Mouse (Mus musculus) Patski (cell line): ENCODE data around the gene Scrn1. TPM values are rescaled to one million over a fixed set of nuclear protein-coding genes. Genes with fewer than 3 reads are reported as not detected.

Source experiments
- ATAC-seq: fragments of 100-300 bp; one replicate; pipeline ENCODE4 v1.8.0; 2021
- CTCF ChIA-PET: fragments of 350-600 bp; sonication (Branson Sonifier 250); formaldehyde crosslinking; loops from one replicate; lab custom pipeline; 2022; ENCODE audit warnings: inconsistent platforms; lab: Charles Lee
- POLR2A ChIA-PET: fragments of 350-600 bp; sonication (Branson Sonifier 250); formaldehyde crosslinking; loops from one replicate; lab custom pipeline; 2022; ENCODE audit warnings: antibody characterized with exemption, inconsistent platforms; lab: Charles Lee
- DNase-seq: peaks from one replicate; pipeline ENCODE4 v3.0.0-alpha.2; 2011; ENCODE audit warnings: low read depth, low spot score
- H3K27me3 ChIP-seq: fragments of 371-371 bp; one replicate; pipeline ENCODE4 v1.5.1; 2021
- CTCF ChIP-seq: fragments of 100-300 bp; IDR thresholded peaks from one replicate; pipeline ENCODE4 v1.5.1; 2021
- in situ Hi-C: fragments of 300-500 bp; cut with MboI; formaldehyde crosslinking; loops from 3 replicates; pipeline ENCODE4 v1.11.1; 2018; ENCODE audit warnings: low pct_unique_long_range_greater_than_20kb, mixed read lengths
- polyA plus RNA-seq: library from polyadenylated mRNA; unstranded; gene quantifications from one replicate; pipeline ENCODE4 v1.2.3, GENCODE M21; 2021

Scrn1 gene
- polyA plus RNA-seq, 1 experiment from 2014 or later = 5.2 TPM

DNA sequence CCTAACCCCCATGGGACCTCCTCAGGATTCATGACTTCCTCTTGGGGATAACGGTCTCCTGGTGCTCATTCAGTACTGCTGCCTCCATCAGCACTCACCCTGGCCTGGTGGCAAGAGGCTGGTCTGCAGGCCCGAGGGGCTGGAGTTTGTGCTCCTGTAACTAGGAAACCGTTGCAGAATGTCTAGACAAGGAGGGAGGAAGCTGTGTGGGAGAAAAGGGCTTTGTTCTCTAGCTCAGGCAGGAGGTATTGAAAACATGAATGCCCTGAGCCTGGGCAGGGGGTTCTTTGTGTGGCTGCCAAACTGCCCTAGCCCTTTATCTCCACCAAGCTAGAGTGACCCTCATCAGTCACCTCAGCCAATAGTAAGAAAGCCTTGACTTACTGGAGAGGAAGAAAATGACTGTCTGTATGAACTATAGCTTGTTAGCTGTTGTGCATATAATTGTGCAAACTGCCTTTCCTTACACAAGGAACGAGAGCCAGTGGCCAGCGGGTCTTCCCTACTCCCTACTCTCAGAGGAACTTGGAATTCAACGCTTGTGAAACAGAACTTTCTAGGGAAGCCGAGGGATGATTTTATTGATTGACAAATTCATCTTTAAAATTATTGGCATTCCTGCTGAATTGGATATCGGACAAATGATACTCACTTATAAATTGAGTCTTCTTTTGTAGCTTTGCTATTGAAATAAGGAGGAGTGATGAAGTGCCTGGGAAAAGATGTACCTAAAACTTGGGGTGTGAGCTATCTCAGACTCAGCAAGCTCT, 11.8 kb downstream of the Scrn1 start:
- no peak for DNase-seq
- POLR2A ChIA-PET = interaction anchor here (0.6 kb wide), 1 partner anchor 379 kb away, joined by 3 read pairs; no protein-coding TSS in a partner anchor
- no peak for ATAC-seq
- H3K27me3 ChIP-seq = no peaks in the 10 kb centered on the region
- no peak for TF ChIP-seq CTCF
- in situ Hi-C loops = no loop called here
- CTCF ChIA-PET = interaction anchor here (0.8 to 1.9 kb wide), 2 partner anchors 10 to 13 kb away, joined by 3 to 4 read pairs; no protein-coding TSS in a partner anchor

DNA sequence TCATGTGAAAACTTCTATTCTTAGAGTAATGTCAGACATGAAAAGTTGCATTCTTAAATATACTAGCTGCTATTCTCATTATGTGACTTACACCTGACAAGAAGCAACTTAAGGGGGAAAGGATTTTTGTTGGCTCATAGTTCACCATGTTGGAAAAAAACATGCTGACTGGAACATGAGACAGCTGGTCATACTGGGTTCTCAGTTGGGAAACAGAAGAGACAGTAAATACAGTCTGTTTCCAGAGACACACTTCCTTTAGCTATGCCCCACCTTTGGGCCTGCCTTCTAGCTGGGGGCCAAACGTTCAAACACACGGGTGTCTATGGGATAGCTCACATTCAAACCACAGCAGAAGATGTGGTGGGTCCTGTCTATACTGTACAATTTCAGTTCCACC, 12.7 kb downstream of the Scrn1 start:
- CTCF ChIA-PET = no interaction called here
- no peak for TF ChIP-seq CTCF
- POLR2A ChIA-PET = interaction anchor here (0.6 kb wide), 1 partner anchor 378 kb away, joined by 3 read pairs; no protein-coding TSS in a partner anchor
- in situ Hi-C loops = no loop called here
- DNase-seq = no peak
- no peak for ATAC-seq
- no peaks in the 10 kb centered on the region for H3K27me3 ChIP-seq

DNA sequence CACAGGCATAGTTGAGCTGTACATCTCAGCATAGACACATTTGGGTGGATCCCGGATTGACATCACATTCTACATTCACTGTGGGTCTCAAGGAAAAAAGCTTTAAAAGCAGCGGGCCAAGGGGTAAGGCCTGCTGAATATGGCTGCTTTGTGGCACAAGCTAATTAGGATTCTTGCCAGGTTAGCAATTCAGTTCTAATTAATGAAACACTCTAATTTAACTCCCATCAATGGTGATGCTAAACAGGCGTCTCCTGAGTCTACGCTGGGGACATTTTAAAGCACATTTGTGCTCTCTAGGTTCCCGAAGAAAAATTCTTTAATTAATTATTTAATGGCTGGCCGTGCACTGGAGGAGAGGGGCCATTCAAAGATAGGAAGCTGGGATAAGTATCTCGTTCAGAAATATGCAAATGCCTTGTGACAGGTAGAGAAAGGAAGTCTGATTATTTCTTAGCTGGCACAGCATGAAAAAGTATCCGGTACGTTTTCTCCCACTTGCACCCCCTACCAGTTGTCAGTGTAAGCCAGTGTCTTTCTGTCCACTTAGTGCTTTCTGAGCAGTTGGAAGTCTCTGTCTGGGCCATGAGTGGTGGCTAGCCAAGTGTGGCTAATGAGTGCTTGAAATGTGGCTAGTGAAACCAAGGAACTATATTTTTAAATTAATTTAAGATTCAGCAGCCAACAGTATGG, 13.4 kb downstream of the Scrn1 start:
- H3K27me3 ChIP-seq = no peaks in the 10 kb centered on the region
- CTCF ChIA-PET = no interaction called here
- POLR2A ChIA-PET = no interaction called here
- TF ChIP-seq CTCF = no peak
- ATAC-seq (no peak), DNase-seq (no peak)
- in situ Hi-C loops = no loop called here

DNA sequence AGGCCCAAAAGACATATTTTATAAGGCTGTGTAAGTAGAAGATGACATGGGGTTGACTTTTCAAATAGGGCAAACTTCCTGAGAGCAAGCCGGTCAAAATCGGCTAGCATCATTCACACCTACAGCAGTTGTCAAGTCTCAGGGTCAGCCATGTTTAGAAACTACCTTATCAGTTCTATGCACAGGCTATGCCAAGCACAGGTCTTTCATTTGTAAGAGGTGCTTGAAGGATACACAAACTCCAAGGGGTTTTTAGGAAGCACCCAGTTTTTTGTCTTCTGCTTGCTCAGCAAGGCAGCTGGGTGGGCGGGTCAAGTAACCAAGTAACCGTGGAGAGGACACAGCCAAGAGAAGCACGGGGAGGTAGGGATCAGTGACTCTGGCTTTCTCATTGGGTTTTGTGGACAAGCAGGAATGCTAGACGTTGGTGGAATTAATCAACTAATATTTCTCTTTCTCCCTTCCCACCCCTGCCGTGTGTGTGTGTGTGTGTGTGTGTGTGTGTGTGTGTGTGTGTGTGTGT, 15.4 kb downstream of the Scrn1 start:
- no peak for DNase-seq
- ChIA-PET CTCF (interaction anchor here (1.2 to 1.7 kb wide), 2 partner anchors 9 to 159 kb away, joined by 3 to 6 read pairs; no protein-coding TSS in a partner anchor), POLR2A (interaction anchor here (0.6 to 0.7 kb wide), 3 partner anchors 148 to 1194 kb away, joined by 3 to 4 read pairs (median 3); no protein-coding TSS in a partner anchor)
- no peak for TF ChIP-seq CTCF
- in situ Hi-C loops = no loop called here
- no peak for ATAC-seq
- no peaks in the 10 kb centered on the region for H3K27me3 ChIP-seq

DNA sequence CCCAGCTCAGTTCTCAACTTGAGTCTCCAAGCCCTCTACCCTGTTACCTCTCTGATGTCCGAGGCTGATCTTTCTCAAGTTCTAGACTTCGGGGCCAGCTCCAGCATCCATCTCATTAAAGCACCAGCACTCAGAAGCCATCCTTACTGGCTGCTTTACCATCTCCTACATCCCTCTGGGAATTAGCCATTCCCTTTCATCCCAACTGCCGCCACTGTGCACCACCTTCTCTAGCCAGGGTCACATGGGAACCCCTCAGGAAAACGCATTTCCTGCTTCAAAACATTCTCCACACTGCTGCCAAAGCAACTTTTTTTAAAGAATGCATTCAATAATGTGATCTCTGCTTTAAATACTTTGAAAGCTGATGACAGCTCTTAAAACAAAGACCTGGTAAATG, 17.0 kb downstream of the Scrn1 start:
- in situ Hi-C loops = no loop called here
- H3K27me3 ChIP-seq = no peaks in the 10 kb centered on the region
- ATAC-seq (no peak), DNase-seq (no peak)
- ChIA-PET POLR2A (no interaction called here), CTCF (no interaction called here)
- TF ChIP-seq CTCF = no peak

DNA sequence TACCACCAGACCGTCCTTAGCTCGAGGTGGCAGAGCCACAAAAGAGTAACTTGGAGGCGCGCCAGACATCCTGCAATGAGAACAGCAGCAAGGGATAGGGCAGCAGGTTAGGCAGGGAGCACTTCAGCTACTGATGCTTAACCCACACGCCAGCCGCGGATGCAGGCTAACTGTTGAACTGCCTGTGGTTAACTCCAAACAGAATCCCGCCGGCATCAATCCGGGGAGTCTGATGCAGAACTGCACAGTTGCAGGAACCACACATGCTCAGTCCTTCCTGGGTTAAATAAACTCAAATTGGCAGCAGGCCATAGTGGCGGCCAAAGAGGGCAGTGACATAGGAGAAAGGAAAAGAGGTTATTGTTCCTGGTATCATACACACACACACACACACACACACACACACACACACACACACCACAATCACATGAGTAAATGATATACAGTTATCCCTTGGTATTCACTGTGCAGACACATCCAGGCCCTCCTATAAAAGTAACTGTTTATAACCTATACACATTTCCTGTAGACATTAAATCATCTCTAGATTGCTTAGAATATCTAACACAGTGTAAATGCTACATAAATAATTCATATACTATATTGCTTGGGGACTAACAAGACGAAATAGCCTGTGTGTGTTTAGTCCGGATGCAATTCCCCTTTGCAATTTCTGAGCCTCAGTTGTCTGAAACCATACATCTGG, 17.8 kb downstream of the Scrn1 start:
- no peaks in the 10 kb centered on the region for H3K27me3 ChIP-seq
- no peak for DNase-seq
- no peak for TF ChIP-seq CTCF
- in situ Hi-C loops = no loop called here
- ATAC-seq = no peak
- CTCF ChIA-PET = no interaction called here
- POLR2A ChIA-PET = no interaction called here

DNA sequence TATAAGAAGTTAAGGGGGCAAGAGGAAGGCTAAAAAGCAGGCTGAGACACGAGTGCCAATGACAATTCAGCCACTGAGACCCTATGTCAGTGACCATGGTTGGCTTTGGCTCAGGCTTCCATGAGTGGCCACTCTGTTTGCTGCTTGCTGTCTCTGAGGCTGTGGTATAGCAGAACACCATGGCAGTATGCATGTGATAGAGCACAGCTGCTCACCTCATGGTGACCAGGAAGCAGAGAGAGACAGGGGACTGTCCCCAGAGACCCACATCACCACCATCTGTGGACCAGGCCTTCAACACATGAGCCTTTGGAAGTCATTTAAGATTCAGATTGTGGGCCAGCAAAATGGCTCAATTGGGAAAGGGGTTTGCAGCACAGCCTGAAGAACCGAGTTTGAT, 22.6 kb downstream of the Scrn1 start:
- in situ Hi-C loops = no loop called here
- ATAC-seq (no peak), DNase-seq (no peak)
- ChIA-PET POLR2A (no interaction called here), CTCF (no interaction called here)
- no peaks in the 10 kb centered on the region for H3K27me3 ChIP-seq
- no peak for TF ChIP-seq CTCF

DNA sequence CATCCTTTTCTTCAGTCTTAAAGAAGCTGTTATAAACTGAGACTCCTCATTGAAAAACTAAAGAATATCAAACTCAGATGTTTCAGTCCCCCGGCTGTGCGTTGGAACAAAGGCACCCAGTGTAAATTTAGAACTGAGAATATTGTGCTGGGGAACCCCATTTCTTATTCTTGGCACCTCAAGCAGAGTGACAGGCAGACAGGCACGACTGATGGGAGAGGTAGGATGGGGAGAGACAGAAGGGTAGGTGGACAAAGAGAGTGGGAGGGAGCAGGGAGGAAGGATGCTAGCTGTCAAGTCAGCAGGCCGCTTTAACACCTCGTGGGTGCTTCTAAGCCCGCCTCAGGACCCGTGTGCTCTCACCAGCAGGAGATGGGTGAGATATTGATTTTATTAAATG, 23.5 kb downstream of the Scrn1 start:
- ATAC-seq (no peak), DNase-seq (no peak)
- H3K27me3 ChIP-seq = no peaks in the 10 kb centered on the region
- in situ Hi-C loops = no loop called here
- TF ChIP-seq CTCF = no peak
- CTCF ChIA-PET = no interaction called here
- POLR2A ChIA-PET = interaction anchor here (0.7 kb wide), 1 partner anchor 105 kb away, joined by 3 read pairs; no protein-coding TSS in a partner anchor

DNA sequence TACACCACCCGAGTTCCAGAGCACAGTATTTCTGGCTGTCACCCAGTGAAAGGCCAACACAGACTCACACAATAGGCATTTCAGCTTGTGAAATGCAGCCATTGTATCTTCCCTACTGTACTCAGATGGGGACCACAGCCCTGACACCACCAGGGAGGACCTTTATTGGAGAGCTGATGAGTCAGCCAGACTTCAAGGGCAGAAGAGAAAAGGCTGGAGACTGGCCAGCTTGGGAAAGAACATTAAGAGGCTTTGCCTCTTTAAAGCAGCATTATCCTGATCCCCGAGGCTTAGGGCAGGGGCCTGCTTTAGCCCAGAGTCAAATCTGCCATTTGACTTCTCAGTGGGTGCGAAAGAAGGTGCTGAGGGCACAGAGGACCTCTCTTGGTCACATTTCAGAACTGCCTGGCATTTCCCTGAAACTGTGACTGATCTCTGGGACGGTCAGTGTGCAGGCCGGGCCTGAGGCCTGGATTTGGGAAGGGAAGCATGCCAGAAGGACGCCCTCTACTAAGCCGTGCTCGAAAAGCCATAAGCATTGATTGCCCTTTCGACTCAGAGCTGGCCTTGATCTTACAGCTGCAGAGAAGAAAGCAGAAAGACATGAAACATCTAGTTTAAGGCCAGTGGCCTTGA, 25.9 kb downstream of the Scrn1 start:
- ATAC-seq (peak; percentile 82), DNase-seq (peak; percentile 76)
- POLR2A ChIA-PET = no interaction called here
- no peak for TF ChIP-seq CTCF
- H3K27me3 ChIP-seq = no peaks in the 10 kb centered on the region
- in situ Hi-C loops = no loop called here
- CTCF ChIA-PET = interaction anchor here (1.1 to 1.4 kb wide), 3 partner anchors 15 to 110 kb away, joined by 3 read pairs; no protein-coding TSS in a partner anchor

DNA sequence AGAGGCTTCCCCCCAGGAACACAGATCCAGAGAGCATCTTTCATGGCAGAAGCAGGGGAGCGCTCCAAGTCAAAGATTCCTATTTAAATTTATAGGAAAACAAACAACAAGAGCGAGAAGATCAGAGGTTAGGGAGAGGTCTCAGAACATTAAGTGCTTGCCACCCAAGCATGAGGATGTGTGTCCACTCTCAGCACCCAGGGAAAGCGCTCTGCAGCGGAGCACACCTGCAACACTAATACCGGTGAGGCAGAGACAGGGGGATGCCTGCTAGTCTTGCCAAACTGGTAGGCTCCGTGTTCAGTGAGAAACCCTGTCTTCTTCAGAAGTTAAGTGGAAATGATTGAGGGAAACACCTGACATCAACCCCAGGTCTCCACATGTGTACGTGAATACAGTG, 26.9 kb downstream of the Scrn1 start:
- TF ChIP-seq CTCF = no peak
- no peak for ATAC-seq
- no peak for DNase-seq
- no peaks in the 10 kb centered on the region for H3K27me3 ChIP-seq
- CTCF ChIA-PET = no interaction called here
- in situ Hi-C loops = no loop called here
- POLR2A ChIA-PET = no interaction called here
